Mouse (Mus musculus) heart, embryonic 16.5 days (tissue): ENCODE measurements around the gene Bcl2l13. TPM values are rescaled to one million over a fixed set of nuclear protein-coding genes. Genes with fewer than 3 reads are reported as not detected.
A peak's percentile ranks its signal among the peaks of the same experiment; 100 is the strongest.
"Not testable (repeated sequence)": the region's sequence is repeated elsewhere in the genome, so short reads cannot be mapped to it uniquely, and the experiment has no call there.

Experiments
- ATAC-seq: fragments of 200-750 bp; cut with Nextera tagmentation; replicated peaks from 2 replicates; pipeline ENCODE4 v1.8.0; 2017; ENCODE audit warnings: moderate number of reproducible peaks; ENCODE audit not compliant: insufficient read depth, low FRiP score; ENCODE audit errors: extremely low read depth
- H3K27ac ChIP-seq: fragments of 300-500 bp; sonication (generic); 2 replicates; pipeline ENCODE4 v1.5.1; 2014; ENCODE audit warnings: mild to moderate bottlenecking, low read length, control low read depth, moderate library complexity
- H3K27me3 ChIP-seq: fragments of 300-500 bp; sonication (generic); 2 replicates; pipeline ENCODE4 v1.6.1; 2014; ENCODE audit warnings: low read length, mixed read lengths; ENCODE audit not compliant: control insufficient read depth, insufficient read depth
- H3K36me3 ChIP-seq: fragments of 300-500 bp; sonication (generic); 2 replicates; pipeline ENCODE4 v1.6.1; 2014; ENCODE audit not compliant: control insufficient read depth, insufficient read depth
- H3K4me1 ChIP-seq: fragments of 300-500 bp; sonication (generic); 2 replicates; pipeline ENCODE4 v1.6.1; 2014; ENCODE audit warnings: low read length, mixed read lengths; ENCODE audit not compliant: control insufficient read depth, insufficient read depth
- H3K4me2 ChIP-seq: fragments of 300-500 bp; sonication (generic); 2 replicates; pipeline ENCODE4 v1.6.1; 2014; ENCODE audit warnings: low read depth, mild to moderate bottlenecking, control low read depth, low read length
- H3K4me3 ChIP-seq: fragments of 300-500 bp; sonication (generic); 2 replicates; pipeline ENCODE4 v1.5.1; 2014; ENCODE audit warnings: mild to moderate bottlenecking, control low read depth, low read length
- H3K9ac ChIP-seq: fragments of 300-500 bp; sonication (generic); 2 replicates; pipeline ENCODE4 v1.6.1; 2014; ENCODE audit warnings: low read length, control low read depth
- H3K9me3 ChIP-seq: fragments of 300-500 bp; sonication (generic); replicated peaks from 2 replicates; pipeline ENCODE4 v1.6.1; 2016; ENCODE audit warnings: low read length; ENCODE audit not compliant: control insufficient read depth
- whole genome bisulfite sequencing: fragments of 180-500 bp; shearing (Covaris S2); extraction: QIAGEN DNeasy Blood & Tissue Kit; methylation state at CpG from one replicate; pipeline ENCODE4 v1.1.7; 2014; 5-methylcytosine and 5-hydroxymethylcytosine counted together
- polyA plus RNA-seq: library from polyadenylated mRNA; unstranded; fragments of >200 nt; fragmentation: Nextera tagmentation; extraction: Ambion mirVana; gene quantifications from 2 replicates; pipeline ENCODE4 v1.2.1, GENCODE M21; 2015

Bcl2l13 gene
- polyA plus RNA-seq, 1 experiment from 2014 or later, result 26.1 TPM

DNA sequence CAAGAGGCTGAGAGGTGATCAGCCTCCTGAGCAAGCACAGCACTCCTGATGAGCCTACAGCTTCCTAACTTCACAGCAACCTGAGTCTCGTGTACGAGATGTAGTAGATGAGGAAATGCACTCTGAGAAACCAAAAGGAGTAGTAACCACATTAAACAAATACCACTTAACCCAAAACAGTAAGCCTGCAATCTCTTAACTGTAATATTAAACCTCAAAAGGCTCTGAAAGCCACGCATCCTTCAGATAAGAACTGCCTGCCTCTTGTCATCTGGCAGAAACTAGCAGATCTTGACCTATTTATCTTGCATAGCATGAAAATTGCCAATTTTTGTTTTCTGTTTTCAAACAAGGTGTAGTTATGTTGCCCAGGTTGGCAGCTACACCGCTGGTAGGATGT lies 37.1 kb upstream of the Bcl2l13 start:
- WGBS, result 82% methylated on average over 4 of the region's 4 CpGs
- H3K4me3 ChIP-seq, result no peak overlapping the region
- peaks cover 60% of the 10 kb centered on the region for H3K36me3 ChIP-seq
- no peak for ATAC-seq
- no peak overlapping the region for H3K4me2 ChIP-seq
- H3K9me3 ChIP-seq, result no peaks in the 10 kb centered on the region
- H3K27me3 ChIP-seq, result no peaks in the 10 kb centered on the region
- H3K4me1 ChIP-seq, result no peaks in the 10 kb centered on the region
- no peak overlapping the region for H3K9ac ChIP-seq
- H3K27ac ChIP-seq, result no peak overlapping the region

DNA sequence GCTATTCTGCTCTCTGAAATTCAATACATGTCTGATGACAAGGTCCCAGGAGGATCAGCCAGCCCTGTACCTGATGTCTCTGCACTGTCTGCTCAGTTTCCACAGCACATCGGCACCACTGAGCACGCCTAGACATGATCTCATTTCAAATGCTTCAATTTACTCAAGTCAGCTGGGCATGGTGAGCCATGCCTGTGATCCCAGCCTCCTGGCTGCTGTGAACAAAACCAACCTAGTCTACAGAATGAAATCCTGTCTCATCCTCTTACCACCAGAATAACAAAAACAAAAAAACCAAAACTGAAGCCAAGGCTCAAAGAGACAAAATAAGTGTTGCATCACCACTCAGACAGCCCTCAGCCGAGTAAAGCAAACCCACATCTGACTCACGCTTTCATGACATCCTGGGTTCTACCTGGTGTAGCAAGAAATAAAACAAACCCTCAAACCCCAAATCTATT lies 36.4 kb upstream of the Bcl2l13 start:
- no peaks in the 10 kb centered on the region for H3K27me3 ChIP-seq
- H3K4me1 ChIP-seq, result no peaks in the 10 kb centered on the region
- ATAC-seq, result no peak
- no peak overlapping the region for H3K9ac ChIP-seq
- H3K4me3 ChIP-seq, result no peak overlapping the region
- no peak overlapping the region for H3K27ac ChIP-seq
- H3K9me3 ChIP-seq, result no peaks in the 10 kb centered on the region
- 88% methylated on average over 4 of the region's 4 CpGs for WGBS
- peaks cover 59% of the 10 kb centered on the region for H3K36me3 ChIP-seq
- H3K4me2 ChIP-seq, result no peak overlapping the region

DNA sequence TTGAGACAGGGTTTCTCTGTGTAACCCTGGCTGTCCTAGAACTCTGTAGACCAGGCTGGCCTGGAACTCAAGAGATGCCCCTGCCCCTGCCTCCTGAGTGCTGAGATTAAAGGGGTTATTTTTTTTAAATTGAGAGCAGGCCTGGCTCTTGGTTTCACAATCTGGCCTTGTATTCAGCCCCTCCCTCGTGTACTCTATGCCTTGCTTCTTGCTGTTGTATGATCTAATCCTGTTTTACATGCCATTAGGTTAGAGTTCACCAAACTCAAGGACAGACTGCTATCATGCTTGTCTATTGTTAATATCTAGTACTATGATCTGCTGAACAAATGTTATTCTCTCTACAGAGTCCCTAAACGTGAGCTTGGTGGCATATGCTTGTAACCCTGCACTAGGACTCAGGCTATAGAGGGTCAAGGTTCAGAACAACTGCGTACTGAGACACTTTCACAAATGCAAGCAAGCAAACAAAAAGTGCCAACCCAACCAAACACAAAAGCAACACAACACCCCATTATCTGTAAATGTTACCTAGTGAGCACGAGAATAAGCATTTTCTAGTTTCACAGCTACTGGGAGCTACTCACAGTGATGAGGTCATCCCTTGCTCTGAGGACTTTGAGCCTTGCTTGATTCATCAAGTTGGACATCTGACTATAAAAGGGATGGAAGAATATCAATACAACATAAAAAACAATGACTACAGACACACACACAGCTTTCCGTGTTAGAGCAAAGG lies 28.8 kb upstream of the Bcl2l13 start:
- no peaks in the 10 kb centered on the region for H3K27me3 ChIP-seq
- H3K4me2 ChIP-seq, result no peak overlapping the region
- ATAC-seq, result no peak
- no peak overlapping the region for H3K27ac ChIP-seq
- 72% methylated on average over 5 of the region's 5 CpGs for WGBS
- peaks cover 5% of the 10 kb centered on the region; the same call in 1 of the 2 replicates for H3K9me3 ChIP-seq
- H3K36me3 ChIP-seq, result peaks cover 73% of the 10 kb centered on the region
- H3K9ac ChIP-seq, result no peak overlapping the region
- no peaks in the 10 kb centered on the region for H3K4me1 ChIP-seq
- no peak overlapping the region for H3K4me3 ChIP-seq

DNA sequence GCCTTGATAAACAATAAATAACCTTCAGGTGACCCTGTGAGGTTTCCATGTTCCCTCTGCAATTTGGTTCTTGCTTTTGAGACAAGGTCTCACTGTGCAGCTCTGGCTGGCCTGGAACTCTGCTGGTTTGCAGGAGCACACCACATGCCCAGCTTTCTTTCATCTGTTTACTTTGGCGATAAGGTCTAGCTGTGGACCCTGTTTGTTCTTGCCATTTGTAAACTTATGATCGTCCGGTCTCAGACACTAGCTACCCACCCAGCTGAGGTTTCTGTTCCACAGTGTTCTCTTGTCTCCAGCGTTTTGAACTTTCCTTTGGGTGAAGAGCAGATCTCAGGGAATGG lies 28.3 kb upstream of the Bcl2l13 start:
- Histone ChIP-seq H3K27me3 (no peaks in the 10 kb centered on the region), H3K36me3 (peaks cover 68% of the 10 kb centered on the region), H3K4me2 (no peak overlapping the region), H3K9ac (no peak overlapping the region), H3K9me3 (peaks cover 5% of the 10 kb centered on the region; the same call in 1 of the 2 replicates), H3K4me1 (no peaks in the 10 kb centered on the region), H3K4me3 (no peak overlapping the region), H3K27ac (no peak overlapping the region)
- ATAC-seq, result no peak
- 89% methylated on average over 4 of the region's 4 CpGs for WGBS

DNA sequence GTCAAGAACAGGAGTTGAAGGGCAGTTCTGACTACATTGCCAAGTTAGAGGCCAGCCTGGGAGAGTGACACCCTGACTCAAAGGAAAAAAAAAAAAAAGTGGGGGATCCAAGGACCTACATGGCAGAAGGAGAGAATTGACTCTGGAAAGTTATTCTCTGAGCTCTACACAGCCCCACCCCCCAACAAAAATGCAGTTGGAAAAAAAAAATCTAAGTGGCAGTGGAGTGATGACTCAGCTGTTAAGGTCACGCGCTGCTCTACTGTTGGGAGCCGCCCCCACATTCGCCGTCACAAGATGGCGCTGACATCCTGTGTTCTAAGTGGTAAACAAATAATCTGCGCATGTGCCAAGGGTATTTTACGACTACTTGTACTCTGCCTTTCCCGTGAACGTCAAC lies 24.0 kb upstream of the Bcl2l13 start:
- not testable (repeated sequence) for H3K4me1 ChIP-seq, H3K4me2 ChIP-seq, H3K9me3 ChIP-seq, H3K9ac ChIP-seq, H3K4me3 ChIP-seq, ATAC-seq, H3K27me3 ChIP-seq, H3K27ac ChIP-seq
- H3K36me3 ChIP-seq, result peaks cover 34% of the 10 kb centered on the region
- 96% methylated on average over 7 of the region's 10 CpGs for WGBS

DNA sequence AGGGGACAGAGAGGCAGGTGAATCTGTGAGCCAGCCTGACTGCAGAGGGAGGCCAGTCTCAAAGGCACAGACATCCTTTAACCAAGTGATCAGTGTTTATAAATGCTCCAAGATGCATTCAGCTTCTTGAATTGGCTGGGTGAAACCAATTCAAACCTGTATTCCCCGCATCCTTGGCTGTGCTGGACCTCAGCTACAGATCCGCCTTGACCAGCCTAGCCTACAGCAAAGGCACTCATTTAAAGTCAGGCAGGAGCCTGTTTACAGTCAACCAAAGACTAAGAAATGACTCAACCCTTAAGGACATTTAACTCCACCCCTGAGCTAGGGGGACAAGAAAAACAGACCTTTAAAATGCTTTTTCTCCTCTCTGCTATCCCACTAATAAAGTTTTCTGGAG lies 16.7 kb upstream of the Bcl2l13 start:
- no peak for ATAC-seq
- WGBS, result 87% methylated on average over 2 of the region's 2 CpGs
- Histone ChIP-seq H3K27ac (no peak overlapping the region), H3K4me3 (no peak overlapping the region), H3K9me3 (no peaks in the 10 kb centered on the region), H3K27me3 (no peaks in the 10 kb centered on the region), H3K9ac (no peak overlapping the region), H3K4me1 (peaks cover 16% of the 10 kb centered on the region), H3K4me2 (no peak overlapping the region), H3K36me3 (peaks cover 16% of the 10 kb centered on the region)

DNA sequence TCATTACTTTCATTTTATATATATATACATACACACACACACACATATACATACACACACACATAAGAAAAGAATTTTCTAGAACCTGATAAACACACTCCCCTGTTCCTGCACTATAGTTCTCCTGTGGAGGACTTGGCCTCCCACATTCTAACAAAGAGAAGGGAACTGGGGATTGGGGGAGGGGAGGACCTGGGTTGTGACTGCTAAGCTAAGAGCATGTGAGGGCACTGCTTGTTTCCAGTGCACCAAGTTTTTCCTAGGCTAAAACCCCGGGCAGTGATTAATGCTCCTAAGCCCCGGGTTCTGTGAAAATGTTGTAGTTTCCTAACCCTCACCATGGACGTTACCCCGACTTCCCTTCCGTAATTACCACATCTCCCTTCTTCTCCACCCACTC lies 15.9 kb upstream of the Bcl2l13 start:
- Histone ChIP-seq H3K9ac (no peak overlapping the region), H3K27ac (no peak overlapping the region), H3K4me2 (0 out of 2 replicates have a peak overlapping the region, but pooled peaks have one; percentile 4), H3K27me3 (no peaks in the 10 kb centered on the region), H3K4me3 (no peak overlapping the region), H3K36me3 (peaks cover 16% of the 10 kb centered on the region), H3K9me3 (no peaks in the 10 kb centered on the region), H3K4me1 (peaks cover 16% of the 10 kb centered on the region)
- no peak for ATAC-seq
- WGBS, result 75% methylated on average over 5 of the region's 5 CpGs

DNA sequence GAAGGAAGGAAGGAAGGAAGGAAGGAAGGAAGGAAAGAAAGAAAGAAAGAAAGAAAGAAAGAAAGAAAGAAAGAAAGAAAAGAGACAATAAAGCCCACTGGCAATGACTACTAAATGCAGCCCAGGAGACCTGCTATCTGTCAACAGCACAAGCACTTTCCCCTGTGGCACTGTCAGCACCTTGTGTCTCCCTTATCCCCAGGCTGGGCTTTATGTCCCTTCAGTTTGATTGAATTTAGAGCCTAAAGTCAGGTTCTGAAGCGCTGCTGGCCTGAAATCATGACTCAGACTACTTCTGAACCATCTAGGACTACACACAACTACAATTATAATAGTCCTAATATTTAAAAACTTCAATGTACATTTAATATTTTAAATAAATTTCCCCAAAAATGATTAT lies 15.1 kb upstream of the Bcl2l13 start:
- Histone ChIP-seq H3K27me3 (no peaks in the 10 kb centered on the region), H3K4me2 (peak overlapping the region; percentile 75), H3K9me3 (no peaks in the 10 kb centered on the region), H3K9ac (no peak overlapping the region), H3K4me3 (no peak overlapping the region), H3K4me1 (peaks cover 16% of the 10 kb centered on the region), H3K27ac (no peak overlapping the region), H3K36me3 (peaks cover 16% of the 10 kb centered on the region)
- no peak for ATAC-seq
- 50% methylated on average over 1 of the region's 1 CpGs for WGBS

DNA sequence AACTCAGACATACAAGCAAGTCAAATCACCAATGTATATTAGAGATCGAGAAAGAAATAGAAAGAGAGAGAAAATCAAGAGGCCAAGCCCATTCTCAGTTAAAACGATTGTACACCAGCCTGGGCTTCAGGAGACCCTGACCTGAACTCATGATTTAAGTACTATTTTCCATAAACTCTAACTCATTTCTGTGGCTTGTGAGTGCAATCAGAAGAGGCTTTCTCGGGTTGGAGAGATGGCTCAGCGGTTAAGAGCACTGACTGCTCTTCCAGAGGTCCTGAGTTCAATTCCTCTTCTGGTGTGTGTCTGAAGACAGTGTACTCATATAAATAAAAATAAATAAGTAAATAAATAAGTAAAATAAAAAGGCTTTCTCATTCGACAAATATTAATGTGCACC lies 14.3 kb upstream of the Bcl2l13 start:
- Histone ChIP-seq H3K27me3 (no peaks in the 10 kb centered on the region), H3K9ac (peak overlapping the region; percentile 79), H3K4me2 (peak overlapping the region; percentile 75), H3K4me3 (peak overlapping the region; percentile 72), H3K36me3 (peaks cover 16% of the 10 kb centered on the region), H3K9me3 (no peaks in the 10 kb centered on the region), H3K27ac (no peak overlapping the region), H3K4me1 (peaks cover 16% of the 10 kb centered on the region)
- no peak for ATAC-seq
- 45% methylated on average over 5 of the region's 5 CpGs for WGBS
